Mouse (Mus musculus) myocyte (in vitro differentiated cells): ENCODE measurements around the gene Arnt.

Source experiments
- POLR2A ChIP-seq: IDR thresholded peaks from one replicate; pipeline ENCODE4 v1.6.1; 2011; ENCODE audit warnings: low read depth, mild to moderate bottlenecking, control low read depth, moderate library complexity; ENCODE audit not compliant: insufficient read length
- POLR2AphosphoS2 ChIP-seq: IDR thresholded peaks from one replicate; pipeline ENCODE4 v1.6.1; 2011; ENCODE audit warnings: low read depth, control low read depth; ENCODE audit not compliant: insufficient read length
- USF1 ChIP-seq: IDR thresholded peaks from one replicate; pipeline ENCODE4 v1.6.1; 2011; ENCODE audit warnings: low read depth, mild to moderate bottlenecking, control low read depth, moderate library complexity

DNA sequence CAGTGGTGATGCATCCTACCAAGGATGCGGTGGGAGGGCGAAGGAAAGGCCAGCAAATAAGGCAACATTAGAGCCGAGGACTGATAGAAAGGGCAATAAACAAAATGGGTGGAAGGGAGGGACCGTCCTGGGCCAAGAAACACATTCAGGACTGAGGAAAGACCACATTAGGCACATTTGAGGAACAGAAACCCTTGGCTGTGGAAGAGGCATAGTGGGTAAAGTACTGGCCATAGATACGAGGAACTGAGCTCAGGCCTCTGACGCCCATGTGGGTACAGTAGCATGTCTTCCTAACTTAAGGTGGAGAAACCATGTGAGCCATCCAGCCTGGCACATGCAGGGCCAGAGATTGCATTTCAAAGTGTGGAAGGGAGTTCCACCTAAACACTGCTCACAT is 95.6 kb downstream of the Arnt start:
- TF ChIP-seq USF1 (no peak), POLR2A (no peak), POLR2AphosphoS2 (no peak)
